Mouse (Mus musculus) intestine, embryonic 14.5 days (tissue): ENCODE results near the gene Sgce. TPM values are rescaled to one million over a fixed set of nuclear protein-coding genes. Genes with fewer than 3 reads are reported as not detected.
A peak's percentile ranks its signal among the peaks of the same experiment; 100 is the strongest.

Experiments used
- ATAC-seq: fragments of 200-750 bp; cut with Nextera tagmentation; replicated peaks from 2 replicates; pipeline ENCODE4 v1.8.0; 2017; ENCODE audit warnings: low read depth, moderate number of reproducible peaks, moderate TSS enrichment, moderate library complexity; ENCODE audit not compliant: low FRiP score, low TSS enrichment
- DNase-seq: peaks from one replicate; pipeline ENCODE4 v3.0.0-alpha.2; 2018; ENCODE audit warnings: low spot score
- H3K27ac ChIP-seq: fragments of 300-500 bp; sonication (generic); 2 replicates; pipeline ENCODE4 v1.5.1; 2014; ENCODE audit warnings: low read depth, mild to moderate bottlenecking, control low read depth
- H3K27me3 ChIP-seq: fragments of 300-500 bp; sonication (generic); replicated peaks from 2 replicates; pipeline ENCODE4 v1.6.1; 2014; ENCODE audit warnings: low read length, control low read depth; ENCODE audit not compliant: control insufficient read depth, insufficient read depth
- H3K36me3 ChIP-seq: fragments of 300-500 bp; sonication (generic); 2 replicates; pipeline ENCODE4 v1.6.1; 2014; ENCODE audit warnings: low read length, control low read depth; ENCODE audit not compliant: control insufficient read depth, insufficient read depth
- H3K4me1 ChIP-seq: fragments of 300-500 bp; sonication (generic); replicated peaks from 2 replicates; pipeline ENCODE4 v1.6.1; 2014; ENCODE audit warnings: low read length, control low read depth, mixed read lengths; ENCODE audit not compliant: control insufficient read depth, insufficient read depth
- H3K4me2 ChIP-seq: fragments of 300-500 bp; sonication (generic); 2 replicates; pipeline ENCODE4 v1.6.1; 2014; ENCODE audit warnings: low read length
- H3K4me3 ChIP-seq: fragments of 300-500 bp; sonication (generic); 2 replicates; pipeline ENCODE4 v1.5.1; 2014; ENCODE audit warnings: low read depth, low read length, control low read depth, mixed read lengths
- H3K9ac ChIP-seq: fragments of 300-500 bp; sonication (generic); 2 replicates; pipeline ENCODE4 v1.6.1; 2014; ENCODE audit warnings: mild to moderate bottlenecking, low read length
- H3K9me3 ChIP-seq: fragments of 300-500 bp; sonication (generic); 2 replicates; pipeline ENCODE4 v1.6.1; 2016; ENCODE audit warnings: low read length, control low read depth; ENCODE audit not compliant: control insufficient read depth
- WGBS: fragments of 180-500 bp; shearing (Covaris S2); extraction: QIAGEN DNeasy Blood & Tissue Kit; methylation state at CpG from one replicate; pipeline ENCODE4 v1.1.7; 2014; 5-methylcytosine and 5-hydroxymethylcytosine counted together
- polyA plus RNA-seq: library from polyadenylated mRNA; unstranded; fragments of >200 nt; fragmentation: Nextera tagmentation; extraction: Ambion mirVana; gene quantifications from 2 replicates; pipeline ENCODE4 v1.2.1, GENCODE M21; 2014

Sgce gene
- polyA plus RNA-seq, 1 experiment from 2014 or later, result 42.2 TPM

GRCm38 (mm10) chr6:4748506-4748961 lies 1.5 kb upstream of the Sgce start:
- WGBS, result 40% methylated on average over 15 of the region's 15 CpGs
- H3K4me1 ChIP-seq, result peaks cover under 1% of the 10 kb centered on the region; the same call in 1 of the 2 replicates
- DNase-seq (no peak), ATAC-seq (peak; percentile 38)
- peaks cover 22% of the 10 kb centered on the region; the same call in 1 of the 2 replicates for H3K9me3 ChIP-seq
- no peaks in the 10 kb centered on the region for H3K27me3 ChIP-seq
- H3K9ac ChIP-seq, result no peak overlapping the region
- no peak overlapping the region for H3K27ac ChIP-seq
- H3K36me3 ChIP-seq, result no peaks in the 10 kb centered on the region
- peak overlapping the region; percentile 43 for H3K4me2 ChIP-seq
- H3K4me3 ChIP-seq, result peak overlapping the region; percentile 41

GRCm38 (mm10) chr6:4747677-4748505 lies 884 bp upstream of the Sgce start:
- Histone ChIP-seq H3K4me3 (peak overlapping the region; percentile 41), H3K27me3 (no peaks in the 10 kb centered on the region), H3K4me1 (peaks cover 6% of the 10 kb centered on the region; the same call in 1 of the 2 replicates), H3K36me3 (no peaks in the 10 kb centered on the region), H3K9me3 (peaks cover 22% of the 10 kb centered on the region; the same call in 1 of the 2 replicates), H3K9ac (peak overlapping the region; percentile 34), H3K27ac (peak overlapping the region; percentile 69), H3K4me2 (peak overlapping the region; percentile 43)
- 54% methylated on average over 71 of the region's 71 CpGs for WGBS
- ATAC-seq (no peak), DNase-seq (peak; percentile 77)

GRCm38 (mm10) chr6:4746036-4746695 lies 841 bp downstream of the Sgce start:
- Histone ChIP-seq H3K36me3 (no peaks in the 10 kb centered on the region), H3K9ac (peak overlapping the region; percentile 57), H3K4me2 (peak overlapping the region; percentile 43), H3K4me3 (peak overlapping the region; percentile 41), H3K27me3 (no peaks in the 10 kb centered on the region), H3K4me1 (peaks cover 12% of the 10 kb centered on the region), H3K9me3 (peaks cover 22% of the 10 kb centered on the region; the same call in 1 of the 2 replicates), H3K27ac (peak overlapping the region; percentile 51)
- ATAC-seq, result no peak
- DNase-seq, result peak; percentile 74
- 65% methylated on average over 22 of the region's 22 CpGs for WGBS

DNA sequence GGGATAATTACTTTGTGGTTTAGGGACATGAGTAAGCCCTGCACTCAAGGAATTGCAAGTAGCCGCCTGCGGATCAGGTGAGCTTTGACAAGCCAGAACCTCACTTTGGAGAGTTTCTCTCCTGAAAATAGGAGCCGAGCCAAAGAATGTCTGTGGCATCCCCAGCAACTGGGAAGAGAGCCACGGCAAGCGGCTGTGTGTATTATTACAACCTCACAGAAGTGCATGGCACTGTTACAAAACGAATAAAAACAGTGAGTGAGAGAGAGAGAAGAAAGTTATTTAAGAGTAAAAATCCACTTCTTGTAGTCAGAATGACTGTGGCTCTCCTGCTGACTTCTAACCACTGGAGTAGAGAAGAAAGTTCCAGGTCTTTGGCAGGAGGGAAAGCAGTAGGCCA lies 6.5 kb downstream of the Sgce start:
- no peak for DNase-seq
- ATAC-seq, result no peak
- H3K4me2 ChIP-seq, result no peak overlapping the region

GRCm38 (mm10) chr6:4739522-4740355 lies 7.3 kb downstream of the Sgce start:
- WGBS, result 41% methylated on average over 13 of the region's 13 CpGs
- Histone ChIP-seq H3K4me2 (no peak overlapping the region), H3K9me3 (no peaks in the 10 kb centered on the region), H3K9ac (no peak overlapping the region), H3K36me3 (no peaks in the 10 kb centered on the region), H3K27ac (no peak overlapping the region), H3K27me3 (no peaks in the 10 kb centered on the region), H3K4me3 (no peak overlapping the region), H3K4me1 (peaks cover 18% of the 10 kb centered on the region)
- ATAC-seq (no peak), DNase-seq (no peak)

More for the DNA sequence above, 6.5 kb downstream of the Sgce start:
- Histone ChIP-seq H3K36me3 (no peaks in the 10 kb centered on the region), H3K27me3 (no peaks in the 10 kb centered on the region), H3K9me3 (no peaks in the 10 kb centered on the region), H3K9ac (no peak overlapping the region), H3K4me3 (no peak overlapping the region), H3K27ac (no peak overlapping the region), H3K4me1 (peaks cover 18% of the 10 kb centered on the region)
- WGBS, result 29% methylated on average over 6 of the region's 6 CpGs

GRCm38 (mm10) chr6:4738717-4739116 lies 8.3 kb downstream of the Sgce start:
- Histone ChIP-seq H3K36me3 (no peaks in the 10 kb centered on the region), H3K4me1 (peaks cover 18% of the 10 kb centered on the region), H3K4me2 (no peak overlapping the region), H3K27ac (no peak overlapping the region), H3K9me3 (no peaks in the 10 kb centered on the region), H3K9ac (no peak overlapping the region), H3K27me3 (no peaks in the 10 kb centered on the region), H3K4me3 (no peak overlapping the region)
- 48% methylated on average over 2 of the region's 2 CpGs for WGBS
- no peak for DNase-seq
- ATAC-seq, result no peak

DNA sequence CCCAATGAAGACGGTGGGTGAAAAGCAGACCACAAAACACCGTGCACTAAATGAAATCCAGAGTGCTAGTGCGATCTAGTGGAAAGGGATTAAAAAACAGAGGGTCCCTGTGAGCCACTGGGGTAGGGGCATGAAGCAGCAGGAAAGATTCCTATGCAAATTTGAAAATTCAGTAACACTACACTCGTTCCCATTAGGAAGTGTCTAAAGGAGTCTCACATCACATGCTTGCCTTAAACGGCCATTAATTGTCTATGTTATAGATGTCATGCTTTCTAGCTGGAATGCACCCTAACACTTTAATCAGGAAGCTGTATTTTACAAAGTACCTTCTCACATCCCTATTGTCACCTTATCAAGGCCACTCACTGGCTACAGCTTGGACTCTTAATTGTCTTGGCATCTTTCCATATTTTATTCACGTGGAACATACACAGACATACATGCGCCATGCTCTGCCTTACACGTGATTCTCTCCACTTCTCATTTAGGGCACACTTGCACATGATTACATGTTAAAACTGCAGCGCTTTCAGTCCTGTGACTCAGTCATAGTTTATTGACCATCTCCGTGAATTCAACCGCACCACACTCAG lies 8.9 kb downstream of the Sgce start:
- H3K4me3 ChIP-seq, result no peak overlapping the region
- no peaks in the 10 kb centered on the region for H3K9me3 ChIP-seq
- 50% methylated on average over 11 of the region's 11 CpGs for WGBS
- peaks cover 16% of the 10 kb centered on the region for H3K4me1 ChIP-seq
- H3K27ac ChIP-seq, result no peak overlapping the region
- H3K36me3 ChIP-seq, result no peaks in the 10 kb centered on the region
- no peak for DNase-seq
- H3K4me2 ChIP-seq, result no peak overlapping the region
- no peak overlapping the region for H3K9ac ChIP-seq
- no peaks in the 10 kb centered on the region for H3K27me3 ChIP-seq
- no peak for ATAC-seq

GRCm38 (mm10) chr6:4736372-4736771 lies 10.6 kb downstream of the Sgce start:
- no peak for ATAC-seq
- no peak overlapping the region for H3K4me3 ChIP-seq
- no peak for DNase-seq
- WGBS, result 86% methylated on average over 9 of the region's 9 CpGs
- H3K27me3 ChIP-seq, result no peaks in the 10 kb centered on the region
- H3K36me3 ChIP-seq, result no peaks in the 10 kb centered on the region
- no peak overlapping the region for H3K4me2 ChIP-seq
- no peak overlapping the region for H3K27ac ChIP-seq
- no peaks in the 10 kb centered on the region for H3K9me3 ChIP-seq
- no peak overlapping the region for H3K9ac ChIP-seq
- peaks cover 16% of the 10 kb centered on the region for H3K4me1 ChIP-seq
